Mouse (Mus musculus): ENCODE measurements around the gene Gm20894. TPM values are rescaled to one million over a fixed set of nuclear protein-coding genes. Genes with fewer than 3 reads are reported as not detected.
"Not testable (repeated sequence)": the region's sequence is repeated elsewhere in the genome, so short reads cannot be mapped to it uniquely, and the experiment has no call there.

Gm20894 gene
- polyA plus RNA-seq (2016; fragmentation: Nextera tagmentation; extraction: Ambion mirVana) = not detected in 2 replicates

DNA sequence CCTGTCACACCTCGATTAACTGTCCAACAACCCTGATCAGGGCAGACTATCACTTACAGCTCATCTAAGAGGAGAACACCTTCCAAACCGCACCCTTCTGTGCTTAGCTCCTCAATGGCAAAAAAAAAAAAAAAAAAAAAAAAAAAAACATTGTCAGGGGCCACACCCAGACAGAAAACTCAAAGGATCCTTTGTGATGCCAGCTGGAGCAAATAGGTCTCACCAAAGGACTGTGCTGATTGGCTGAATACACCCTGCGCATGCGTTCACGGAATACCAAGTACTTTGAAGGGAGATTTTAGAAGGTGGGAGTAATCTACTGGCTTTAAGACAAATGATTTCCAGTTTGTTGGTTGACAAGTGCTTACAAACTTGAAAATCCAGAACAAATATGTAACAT, at the start of gene Gm20894:
Gm20894 (minus strand) TSS at position 101 of the 400 bp plus-strand sequence.
- no CpG with 5 or more reads among the region's 5 CpGs for WGBS
- H3K4me1 ChIP-seq (replicated peaks); H3K27ac ChIP-seq; H3K36me3 ChIP-seq; H3K4me3 ChIP-seq; DNase-seq (ENCODE audit: low spot score); H3K27me3 ChIP-seq (ENCODE audit: insufficient read depth, poor library complexity, severe bottlenecking); H3K9me3 ChIP-seq: not testable (repeated sequence)

Data from hindbrain, embryonic 10.5 days (tissue).